Mouse (Mus musculus) lung, postnatal 0 days (tissue): ENCODE data around the gene Olfml2b. TPM values are rescaled to one million over a fixed set of nuclear protein-coding genes. Genes with fewer than 3 reads are reported as not detected.

ENCODE experiments used
- ATAC-seq: fragments of 200-750 bp; cut with Nextera tagmentation; 2 replicates; pipeline ENCODE4 v1.8.0; 2017; ENCODE audit warnings: moderate library complexity
- DNase-seq: peaks from one replicate; pipeline ENCODE4 v3.0.0-alpha.2; 2016; ENCODE audit warnings: low spot score
- H3K27ac ChIP-seq: fragments of 300-500 bp; sonication (generic); 2 replicates; pipeline ENCODE4 v1.5.1; 2014; ENCODE audit warnings: antibody characterized with exemption, mild to moderate bottlenecking, low read length, mixed read lengths
- H3K27me3 ChIP-seq: fragments of 300-500 bp; sonication (generic); replicated peaks from 2 replicates; pipeline ENCODE4 v1.6.1; 2014; ENCODE audit warnings: low read length, mixed read lengths; ENCODE audit not compliant: insufficient read depth
- H3K36me3 ChIP-seq: fragments of 300-500 bp; sonication (generic); 2 replicates; pipeline ENCODE4 v1.6.1; 2014; ENCODE audit warnings: low read length, mixed read lengths; ENCODE audit not compliant: insufficient read depth
- H3K4me1 ChIP-seq: fragments of 300-500 bp; sonication (generic); 2 replicates; pipeline ENCODE4 v1.6.1; 2014; ENCODE audit warnings: antibody characterized with exemption, low read depth, low read length, mixed read lengths; ENCODE audit not compliant: insufficient read depth
- H3K4me2 ChIP-seq: fragments of 300-500 bp; sonication (generic); replicated peaks from 2 replicates; pipeline ENCODE4 v1.6.1; 2014; ENCODE audit warnings: low read depth, mild to moderate bottlenecking, low read length, moderate library complexity, mixed read lengths
- H3K4me3 ChIP-seq: fragments of 300-500 bp; sonication (generic); 2 replicates; pipeline ENCODE4 v1.5.1; 2014; ENCODE audit warnings: low read depth, low read length
- H3K9ac ChIP-seq: fragments of 300-500 bp; sonication (generic); replicated peaks from 2 replicates; pipeline ENCODE4 v1.6.1; 2014; ENCODE audit warnings: low read depth, mild to moderate bottlenecking
- H3K9me3 ChIP-seq: fragments of 300-500 bp; sonication (generic); 2 replicates; pipeline ENCODE4 v1.6.1; 2016; ENCODE audit warnings: low read length, mixed read lengths
- CTCF ChIP-seq: IDR thresholded peaks from 2 replicates; pipeline ENCODE4 v1.5.1; 2016; ENCODE audit warnings: antibody characterized with exemption, mild to moderate bottlenecking
- EP300 ChIP-seq: IDR thresholded peaks from 2 replicates; pipeline ENCODE4 v1.6.1; 2016; ENCODE audit warnings: antibody characterized with exemption, mild to moderate bottlenecking, control low read depth
- WGBS: fragments of 180-500 bp; shearing (Covaris S2); extraction: QIAGEN DNeasy Blood & Tissue Kit; methylation state at CpG from one replicate; pipeline ENCODE4 v1.1.7; 2014; 5-methylcytosine and 5-hydroxymethylcytosine counted together
- polyA plus RNA-seq: library from polyadenylated mRNA; unstranded; fragments of >200 nt; fragmentation: Nextera tagmentation; extraction: Ambion mirVana; gene quantifications from 2 replicates; pipeline ENCODE4 v1.2.1, GENCODE M21; 2015

Olfml2b gene
- polyA plus RNA-seq, 1 experiment from 2014 or later, result 26.0 TPM

- Histone ChIP-seq H3K27ac (no peak overlapping the region), H3K4me3 (no peak overlapping the region)
Measured at GRCm38 (mm10) chr1:170728524-170728923, 84.2 kb downstream of the Olfml2b start.

GRCm38 (mm10) chr1:170729267-170729962 is 85.1 kb downstream of the Olfml2b start:
- WGBS, result 72% methylated on average over 8 of the region's 8 CpGs
- DNase-seq (no peak), ATAC-seq (no peak)
- Histone ChIP-seq H3K9me3 (no peaks in the 10 kb centered on the region), H3K9ac (no peak overlapping the region), H3K4me3 (no peak overlapping the region), H3K36me3 (no peaks in the 10 kb centered on the region), H3K27me3 (no peaks in the 10 kb centered on the region), H3K27ac (no peak overlapping the region), H3K4me2 (no peak overlapping the region), H3K4me1 (no peaks in the 10 kb centered on the region)
- TF ChIP-seq EP300 (no peak), CTCF (no peak)

More at GRCm38 (mm10) chr1:170728524-170728923, 84.2 kb downstream of the Olfml2b start:
- WGBS, result 74% methylated on average over 6 of the region's 6 CpGs
- ATAC-seq, result no peak
- no peak overlapping the region for H3K9ac ChIP-seq
- H3K9me3 ChIP-seq, result no peaks in the 10 kb centered on the region
- H3K36me3 ChIP-seq, result no peaks in the 10 kb centered on the region
- no peaks in the 10 kb centered on the region for H3K27me3 ChIP-seq
- H3K4me2 ChIP-seq, result no peak overlapping the region
- no peak for TF ChIP-seq EP300
- TF ChIP-seq CTCF, result no peak
- no peaks in the 10 kb centered on the region for H3K4me1 ChIP-seq
- no peak for DNase-seq

- H3K4me2 ChIP-seq, result no peak overlapping the region
- ATAC-seq (no peak), DNase-seq (no peak)
- TF ChIP-seq CTCF (no peak), EP300 (no peak)
- H3K9me3 ChIP-seq, result no peaks in the 10 kb centered on the region
- H3K9ac ChIP-seq, result no peak overlapping the region
- WGBS, result 69% methylated on average over 11 of the region's 11 CpGs
- H3K27me3 ChIP-seq, result no peaks in the 10 kb centered on the region
- H3K27ac ChIP-seq, result no peak overlapping the region
- H3K36me3 ChIP-seq, result no peaks in the 10 kb centered on the region
- no peak overlapping the region for H3K4me3 ChIP-seq
- H3K4me1 ChIP-seq, result no peaks in the 10 kb centered on the region
Measured at GRCm38 (mm10) chr1:170731865-170732595, 87.7 kb downstream of the Olfml2b start.

Other genes with a start within 250 kb of the Olfml2b start
- gene Nos1ap, start 54.7 kb upstream of the Olfml2b start, polyA plus RNA-seq, result 8.0 and 9.9 TPM in 2 replicates
- gene Atf6, start 223.2 kb downstream of the Olfml2b start, polyA plus RNA-seq, result 10.8 and 11.0 TPM in 2 replicates
- 0.46 and 0.79 TPM in 2 replicates for gene Gm26620, start 240.5 kb downstream of the Olfml2b start, polyA plus RNA-seq
- gene Dusp12, start 241.0 kb downstream of the Olfml2b start, polyA plus RNA-seq, result 22.5 and 23.2 TPM in 2 replicates